Mouse (Mus musculus): Measurements from ENCODE around the gene Pdss2. TPM values are rescaled to one million over a fixed set of nuclear protein-coding genes. Genes with fewer than 3 reads are reported as not detected.

Gene Pdss2
- total and polyA plus RNA-seq, 2 experiments from 2014 or later: 18.4 to 21.1 TPM

GRCm38 (mm10) chr10:43451848-43452662 is 230.8 kb downstream of the Pdss2 start:
- Histone ChIP-seq H3K9ac (no peak overlapping the region), H3K27ac (ENCODE audit: low read depth, low read length) (no peak overlapping the region), H3K4me2 (ENCODE audit: low read depth) (peak overlapping the region; percentile 26), H3K27me3 (ENCODE audit: insufficient read depth, low read length) (no peaks in the 10 kb centered on the region), H3K36me3 (ENCODE audit: insufficient read depth) (no peaks in the 10 kb centered on the region), H3K4me3 (ENCODE audit: low read depth, low read length) (peak overlapping the region; percentile 4; the same call in 1 of the 2 replicates), H3K9me3 (ENCODE audit: low read length) (no peaks in the 10 kb centered on the region), H3K4me1 (ENCODE audit: insufficient read depth) (0 out of 2 replicates have a peak, but pooled peaks cover 2% of the 10 kb centered on the region)
- TF ChIP-seq CTCF (IDR thresholded peaks at IDR 0.05; ENCODE audit: low read depth): peak; percentile 85
- DNase-seq (peak; percentile 84), ATAC-seq (peak; percentile 93)
- 22% methylated on average over 16 of the region's 16 CpGs for WGBS

- H3K4me1 ChIP-seq (ENCODE audit: insufficient read depth): 0 out of 2 replicates have a peak, but pooled peaks cover 2% of the 10 kb centered on the region
- no peak overlapping the region for H3K27ac ChIP-seq (ENCODE audit: low read depth, low read length)
- H3K4me2 ChIP-seq (ENCODE audit: low read depth): peak overlapping the region; percentile 26
- no peaks in the 10 kb centered on the region for H3K36me3 ChIP-seq (ENCODE audit: insufficient read depth)
- H3K9ac ChIP-seq: no peak overlapping the region
- H3K4me3 ChIP-seq (ENCODE audit: low read depth, low read length): no peak overlapping the region
- ATAC-seq (no peak), DNase-seq (no peak)
- no peaks in the 10 kb centered on the region for H3K9me3 ChIP-seq (ENCODE audit: low read length)
- WGBS: 16% methylated on average over 5 of the region's 5 CpGs
- no peaks in the 10 kb centered on the region for H3K27me3 ChIP-seq (ENCODE audit: insufficient read depth, low read length)
- TF ChIP-seq CTCF (IDR thresholded peaks at IDR 0.05; ENCODE audit: low read depth): no peak
Measured at GRCm38 (mm10) chr10:43452663-43452996, 231.3 kb downstream of the Pdss2 start.

- Histone ChIP-seq H3K4me1 (ENCODE audit: insufficient read depth) (0 out of 2 replicates have a peak, but pooled peaks cover 2% of the 10 kb centered on the region), H3K4me2 (ENCODE audit: low read depth) (no peak overlapping the region), H3K36me3 (ENCODE audit: insufficient read depth) (no peaks in the 10 kb centered on the region), H3K4me3 (ENCODE audit: low read depth, low read length) (no peak overlapping the region), H3K27me3 (ENCODE audit: insufficient read depth, low read length) (no peaks in the 10 kb centered on the region), H3K9ac (no peak overlapping the region), H3K27ac (ENCODE audit: low read depth, low read length) (no peak overlapping the region), H3K9me3 (ENCODE audit: low read length) (no peaks in the 10 kb centered on the region)
- ATAC-seq (no peak), DNase-seq (no peak)
- WGBS: 93% methylated on average over 1 of the region's 1 CpGs
- TF ChIP-seq CTCF (IDR thresholded peaks at IDR 0.05; ENCODE audit: low read depth): no peak
Measured at GRCm38 (mm10) chr10:43454219-43454618, 232.9 kb downstream of the Pdss2 start.

- DNase-seq: no peak
- H3K36me3 ChIP-seq (ENCODE audit: insufficient read depth): no peaks in the 10 kb centered on the region
- no peak overlapping the region for H3K4me2 ChIP-seq (ENCODE audit: low read depth)
- 94% methylated on average over 3 of the region's 3 CpGs for WGBS
- 0 out of 2 replicates have a peak, but pooled peaks cover 2% of the 10 kb centered on the region for H3K4me1 ChIP-seq (ENCODE audit: insufficient read depth)
- no peak overlapping the region for H3K4me3 ChIP-seq (ENCODE audit: low read depth, low read length)
- H3K27ac ChIP-seq (ENCODE audit: low read depth, low read length): no peak overlapping the region
- no peaks in the 10 kb centered on the region for H3K27me3 ChIP-seq (ENCODE audit: insufficient read depth, low read length)
- no peak overlapping the region for H3K9ac ChIP-seq
- H3K9me3 ChIP-seq (ENCODE audit: low read length): no peaks in the 10 kb centered on the region
- no peak for ATAC-seq
- TF ChIP-seq CTCF (IDR thresholded peaks at IDR 0.05; ENCODE audit: low read depth): no peak
Measured at GRCm38 (mm10) chr10:43454671-43455070, 233.4 kb downstream of the Pdss2 start.

GRCm38 (mm10) chr10:43462821-43463220 is 241.5 kb downstream of the Pdss2 start:
- ATAC-seq (no peak), DNase-seq (no peak)
- no peaks in the 10 kb centered on the region for H3K4me1 ChIP-seq (ENCODE audit: insufficient read depth)
- H3K27ac ChIP-seq (ENCODE audit: low read depth, low read length): no peak overlapping the region
- no peak overlapping the region for H3K9ac ChIP-seq
- H3K4me3 ChIP-seq (ENCODE audit: low read depth, low read length): no peak overlapping the region
- 91% methylated on average over 5 of the region's 5 CpGs for WGBS
- H3K27me3 ChIP-seq (ENCODE audit: insufficient read depth, low read length): no peaks in the 10 kb centered on the region
- no peak for TF ChIP-seq CTCF (IDR thresholded peaks at IDR 0.05; ENCODE audit: low read depth)
- H3K9me3 ChIP-seq (ENCODE audit: low read length): no peaks in the 10 kb centered on the region
- H3K4me2 ChIP-seq (ENCODE audit: low read depth): no peak overlapping the region
- no peaks in the 10 kb centered on the region for H3K36me3 ChIP-seq (ENCODE audit: insufficient read depth)

GRCm38 (mm10) chr10:43463227-43463626 is 241.9 kb downstream of the Pdss2 start:
- Histone ChIP-seq H3K27ac (ENCODE audit: low read depth, low read length) (no peak overlapping the region), H3K9me3 (ENCODE audit: low read length) (no peaks in the 10 kb centered on the region), H3K4me2 (ENCODE audit: low read depth) (no peak overlapping the region), H3K27me3 (ENCODE audit: insufficient read depth, low read length) (no peaks in the 10 kb centered on the region), H3K4me1 (ENCODE audit: insufficient read depth) (no peaks in the 10 kb centered on the region), H3K36me3 (ENCODE audit: insufficient read depth) (no peaks in the 10 kb centered on the region), H3K4me3 (ENCODE audit: low read depth, low read length) (no peak overlapping the region), H3K9ac (no peak overlapping the region)
- ATAC-seq (no peak), DNase-seq (no peak)
- TF ChIP-seq CTCF (IDR thresholded peaks at IDR 0.05; ENCODE audit: low read depth): no peak
- 90% methylated on average over 3 of the region's 3 CpGs for WGBS

GRCm38 (mm10) chr10:43466223-43466622 is 244.9 kb downstream of the Pdss2 start:
- WGBS: 93% methylated on average over 2 of the region's 2 CpGs
- Histone ChIP-seq H3K9me3 (ENCODE audit: low read length) (no peaks in the 10 kb centered on the region), H3K4me1 (ENCODE audit: insufficient read depth) (no peaks in the 10 kb centered on the region), H3K4me2 (ENCODE audit: low read depth) (no peak overlapping the region), H3K4me3 (ENCODE audit: low read depth, low read length) (no peak overlapping the region), H3K9ac (no peak overlapping the region), H3K27ac (ENCODE audit: low read depth, low read length) (no peak overlapping the region), H3K36me3 (ENCODE audit: insufficient read depth) (no peaks in the 10 kb centered on the region), H3K27me3 (ENCODE audit: insufficient read depth, low read length) (no peaks in the 10 kb centered on the region)
- DNase-seq: no peak
- no peak for TF ChIP-seq CTCF (IDR thresholded peaks at IDR 0.05; ENCODE audit: low read depth)
- no peak for ATAC-seq
